ENCODE assay signal across 31 mouse cellular contexts in the genomic region with DNA sequence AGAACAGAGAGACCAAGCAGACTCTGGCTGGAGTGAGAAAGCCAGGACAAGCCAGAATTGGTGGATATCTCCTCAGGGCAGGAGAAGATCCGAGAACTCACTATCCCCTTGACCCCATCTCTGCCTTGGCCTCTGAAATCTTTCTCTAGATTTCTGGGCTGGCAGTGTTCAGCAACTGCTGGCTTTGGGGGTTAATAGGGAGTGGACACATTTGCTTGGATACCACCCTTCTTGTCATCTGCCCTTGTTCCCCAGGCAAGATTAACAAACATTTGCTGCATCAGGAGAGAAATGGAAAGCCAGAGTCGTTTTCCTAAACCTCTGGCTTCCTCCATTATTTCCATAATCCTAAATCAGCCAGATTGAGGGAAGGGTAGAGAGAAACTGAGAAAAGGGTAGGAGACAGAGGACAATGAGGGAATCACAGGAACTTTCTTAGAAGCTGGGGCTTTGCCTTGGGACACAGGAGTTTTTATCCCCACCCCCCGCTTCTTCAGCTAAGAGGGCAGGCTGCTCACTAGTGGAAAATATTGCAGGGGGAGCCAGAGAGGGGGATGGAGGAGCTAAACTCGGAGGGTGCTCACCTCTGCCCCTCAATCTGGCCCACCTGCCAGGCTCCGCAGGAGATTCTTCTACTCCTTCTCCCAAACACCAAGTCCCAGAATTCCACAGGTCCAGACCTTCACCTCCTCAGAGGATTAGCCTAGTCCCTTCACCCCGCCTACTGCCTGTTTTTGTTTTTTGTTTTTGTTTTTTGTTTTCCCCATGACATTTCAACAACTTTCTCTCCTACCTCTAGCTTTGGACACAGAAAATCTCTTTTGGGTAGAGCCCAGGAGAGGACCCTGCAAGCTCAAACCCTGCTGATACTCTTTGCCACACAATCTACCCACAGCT. TPM values are rescaled to one million over a fixed set of nuclear protein-coding genes. Genes with fewer than 3 reads are reported as not detected.
DNase-seq lines count a peak whose midpoint lies in the region; ATAC-seq and TF ChIP-seq lines count a peak whose summit lies in the region.
"Had no signal": no experiment of that assay in that cellular context is flagged by ENCODE, and none has a peak within 500 bp of the region (broad histone marks: within the 10 kb centered on the region; RNA-seq: fewer than 3 reads in every experiment).

No protein-coding gene starts in this region.

- intact Hi-C loops in left cerebral cortex, postnatal 14 days (cut with DNase I): loop anchor here (5.0 to 10.0 kb wide), 3 partner anchors 147 to 1140 kb away; a partner anchor contains a TSS

- H3K4me2 ChIP-seq in midbrain, embryonic 14.5 days (ENCODE audit: low read length): no peak overlapping the region
- H3K4me2 ChIP-seq in hindbrain, embryonic 12.5 days (replicated peaks): peak overlapping the region; percentile 24
- peak overlapping the region; percentile 8 for H3K4me2 ChIP-seq in hindbrain, embryonic 15.5 days
- H3K4me2 ChIP-seq in limb, embryonic 14.5 days (replicated peaks; ENCODE audit: low read depth, low read length, severe bottlenecking): 0 out of 2 replicates have a peak overlapping the region, but pooled peaks have one; percentile 1
- H3K4me2 ChIP-seq: embryonic facial prominence, embryonic 12.5 days; forebrain, embryonic 12.5 days; liver, embryonic 12.5 days; midbrain, embryonic 12.5 days; neural tube, embryonic 13.5 days had no signal

- no peak overlapping the region for H3K27ac ChIP-seq in midbrain, embryonic 10.5 days (replicated peaks)
- no peak overlapping the region for H3K27ac ChIP-seq in midbrain, embryonic 14.5 days (replicated peaks; ENCODE audit: low read depth, low read length)
- peak overlapping the region; percentile 30; the same call in 1 of the 2 replicates for H3K27ac ChIP-seq in hindbrain, embryonic 12.5 days
- H3K27ac ChIP-seq in hindbrain, embryonic 15.5 days (replicated peaks): no peak overlapping the region
- no peak overlapping the region for H3K27ac ChIP-seq in limb, embryonic 14.5 days (replicated peaks; ENCODE audit: low read depth, low read length)
- H3K27ac ChIP-seq: embryonic facial prominence, embryonic 12.5 days; forebrain, embryonic 12.5 days; heart, adult 2 months; liver, embryonic 12.5 days; midbrain, embryonic 12.5 days; neural tube, embryonic 13.5 days had no signal

- H3K4me1 ChIP-seq in midbrain, embryonic 10.5 days: peaks cover 29% of the 10 kb centered on the region
- H3K4me1 ChIP-seq in midbrain, embryonic 14.5 days (ENCODE audit: control insufficient read depth, insufficient read depth, low read length): no peaks in the 10 kb centered on the region
- peaks cover 6% of the 10 kb centered on the region for H3K4me1 ChIP-seq in hindbrain, embryonic 12.5 days
- H3K4me1 ChIP-seq in hindbrain, embryonic 15.5 days (replicated peaks): peaks cover 13% of the 10 kb centered on the region
- peaks cover 22% of the 10 kb centered on the region for H3K4me1 ChIP-seq in limb, embryonic 14.5 days (ENCODE audit: control insufficient read depth, insufficient read depth, low read length)

- H3K9ac ChIP-seq in midbrain, embryonic 14.5 days (replicated peaks; ENCODE audit: low read length): no peak overlapping the region
- H3K9ac ChIP-seq in hindbrain, embryonic 12.5 days: no peak overlapping the region
- H3K9ac ChIP-seq in hindbrain, embryonic 15.5 days: no peak overlapping the region
- no peak overlapping the region for H3K9ac ChIP-seq in limb, embryonic 14.5 days (ENCODE audit: low read depth, low read length, severe bottlenecking)
- H3K9ac ChIP-seq: embryonic facial prominence, embryonic 12.5 days; forebrain, embryonic 12.5 days; liver, embryonic 12.5 days; midbrain, embryonic 12.5 days; neural tube, embryonic 13.5 days had no signal

- H3K4me3 ChIP-seq in midbrain, embryonic 10.5 days: no peak overlapping the region
- no peak overlapping the region for H3K4me3 ChIP-seq in midbrain, embryonic 14.5 days (replicated peaks; ENCODE audit: low read depth, low read length)
- H3K4me3 ChIP-seq in hindbrain, embryonic 12.5 days: peak overlapping the region; percentile 9
- H3K4me3 ChIP-seq in hindbrain, embryonic 15.5 days: peak overlapping the region; percentile 7; the same call in 1 of the 2 replicates
- no peak overlapping the region for H3K4me3 ChIP-seq in limb, embryonic 14.5 days (replicated peaks; ENCODE audit: low read length)
- H3K4me3 ChIP-seq: embryonic facial prominence, embryonic 12.5 days; forebrain, embryonic 12.5 days; heart, adult 2 months; liver, embryonic 12.5 days; midbrain, embryonic 12.5 days; neural tube, embryonic 13.5 days had no signal

- no peaks in the 10 kb centered on the region for H3K36me3 ChIP-seq in midbrain, embryonic 10.5 days
- H3K36me3 ChIP-seq in midbrain, embryonic 14.5 days (ENCODE audit: control insufficient read depth, insufficient read depth, low read length): no peaks in the 10 kb centered on the region
- no peaks in the 10 kb centered on the region for H3K36me3 ChIP-seq in hindbrain, embryonic 12.5 days
- no peaks in the 10 kb centered on the region for H3K36me3 ChIP-seq in hindbrain, embryonic 15.5 days
- no peaks in the 10 kb centered on the region for H3K36me3 ChIP-seq in limb, embryonic 14.5 days (ENCODE audit: control insufficient read depth, insufficient read depth, low read length)
- H3K36me3 ChIP-seq: embryonic facial prominence, embryonic 12.5 days; forebrain, embryonic 12.5 days; liver, embryonic 12.5 days; midbrain, embryonic 12.5 days; neural tube, embryonic 13.5 days had no signal

- peak; percentile 38 for DNase-seq in midbrain, embryonic 10.5 days (ENCODE audit: low spot score)
- DNase-seq in midbrain, embryonic 14.5 days: no peak
- DNase-seq in limb, embryonic 14.5 days (ENCODE audit: low spot score): no peak
- no peak for DNase-seq in left cerebral cortex, postnatal 14 days (ENCODE audit: low spot score in 2 of 2)
- DNase-seq in T-cell, adult 2 months (ENCODE audit: low spot score): no peak
- DNase-seq: adrenal gland, postnatal 10 days; cerebellum, adult 18-20 months; gastrocnemius, postnatal 36 days; heart, adult 2 months; kidney, adult 18-20 months; lung, adult 18-20 months; lung, postnatal 10 days; thymus, postnatal 36 days had no signal

- no peak for TF ChIP-seq POLR2A in limb, embryonic 14.5 days (IDR thresholded peaks at IDR 0.05; ENCODE audit: borderline replicate concordance, extremely low read depth, insufficient read depth, insufficient read length)

- peaks cover 100% of the 10 kb centered on the region for H3K27me3 ChIP-seq in midbrain, embryonic 10.5 days (ENCODE audit: low read depth, poor library complexity, severe bottlenecking)
- peaks cover 96% of the 10 kb centered on the region for H3K27me3 ChIP-seq in midbrain, embryonic 14.5 days (ENCODE audit: control insufficient read depth, insufficient read depth, low read length)
- H3K27me3 ChIP-seq in hindbrain, embryonic 12.5 days: peaks cover 95% of the 10 kb centered on the region
- peaks cover 76% of the 10 kb centered on the region for H3K27me3 ChIP-seq in hindbrain, embryonic 15.5 days
- H3K27me3 ChIP-seq in limb, embryonic 14.5 days (ENCODE audit: control insufficient read depth, insufficient read depth, low read length): peaks cover 86% of the 10 kb centered on the region

- ATAC-seq in midbrain, embryonic 14.5 days (ENCODE audit: low FRiP score, low TSS enrichment): no peak
- ATAC-seq in hindbrain, embryonic 12.5 days (ENCODE audit: low FRiP score): no peak
- no peak for ATAC-seq in hindbrain, embryonic 15.5 days (ENCODE audit: low FRiP score, low read depth)
- no peak for ATAC-seq in limb, embryonic 14.5 days (ENCODE audit: low FRiP score, low read depth)
- ATAC-seq: activated CD4-positive, CD25-positive, alpha-beta regulatory T cell, adult 4 months; inflammation-experienced regulatory T-cells, adult 6 months; liver, embryonic 12.5 days had no signal

- WGBS in midbrain, embryonic 10.5 days: 0% methylated on average over 6 of the region's 6 CpGs
- under 1% methylated on average over 6 of the region's 6 CpGs for WGBS in midbrain, embryonic 14.5 days
- WGBS in hindbrain, embryonic 12.5 days: under 1% methylated on average over 6 of the region's 6 CpGs
- WGBS in hindbrain, embryonic 15.5 days: 3% methylated on average over 6 of the region's 6 CpGs
- 15% methylated on average over 6 of the region's 6 CpGs for WGBS in limb, embryonic 14.5 days

- no peaks in the 10 kb centered on the region for H3K9me3 ChIP-seq in midbrain, embryonic 10.5 days (replicated peaks)
- no peaks in the 10 kb centered on the region for H3K9me3 ChIP-seq in midbrain, embryonic 14.5 days (ENCODE audit: control insufficient read depth, low read length)
- H3K9me3 ChIP-seq in hindbrain, embryonic 12.5 days (replicated peaks): no peaks in the 10 kb centered on the region
- no peaks in the 10 kb centered on the region for H3K9me3 ChIP-seq in hindbrain, embryonic 15.5 days
- no peaks in the 10 kb centered on the region for H3K9me3 ChIP-seq in limb, embryonic 14.5 days (ENCODE audit: control insufficient read depth, low read length)
- H3K9me3 ChIP-seq: embryonic facial prominence, embryonic 12.5 days; forebrain, embryonic 12.5 days; liver, embryonic 12.5 days; midbrain, embryonic 12.5 days; neural tube, embryonic 13.5 days had no signal

RNA-seq across cellular contexts. Expression of a gene that starts 1.4 kb away (rescaled TPM):
- 0.15 and 0.29 TPM in 2 replicates for polyA plus RNA-seq in midbrain, embryonic 10.5 days (2016; fragmentation: Nextera tagmentation; extraction: Ambion mirVana)
- polyA plus RNA-seq in midbrain, embryonic 14.5 days (2014; fragmentation: Nextera tagmentation; extraction: Ambion mirVana): 1.3 and 1.5 TPM in 2 replicates
- polyA plus RNA-seq in hindbrain, embryonic 12.5 days (2016; fragmentation: Nextera tagmentation; extraction: Ambion mirVana): 11.5 and 12.6 TPM in 2 replicates
- 2.7 and 3.8 TPM in 2 replicates for polyA plus RNA-seq in hindbrain, embryonic 15.5 days (2015; fragmentation: Nextera tagmentation; extraction: Ambion mirVana)
- polyA plus RNA-seq in limb, embryonic 14.5 days (2012; rRNA removed): 0.64 and 0.93 TPM in 2 replicates
- 0.18 and 0.44 TPM in 2 replicates for polyA plus RNA-seq in limb, embryonic 14.5 days (2014; fragmentation: Nextera tagmentation; extraction: Ambion mirVana)
- not detected for total RNA-seq in left cerebral cortex, postnatal 14 days (2021)
- total RNA-seq: adrenal gland, postnatal 10 days; gastrocnemius, adult 18-20 months; gastrocnemius, postnatal 36 days; heart, adult 2 months; heart, postnatal 25 days; left cerebral cortex, adult 18-20 months; left cerebral cortex, postnatal 36 days; MEL had no signal
- polyA plus RNA-seq: activated CD4-positive, CD25-positive, alpha-beta regulatory T cell, adult 4 months; C2C12; forebrain, embryonic 12.5 days; heart, adult 2 months; heart, embryonic 14.5 days; inflammation-experienced regulatory T-cells, adult 6 months; kidney, embryonic 16.5 days; spleen, adult 2 months had no signal

RNA-seq across cellular contexts. Expression of a gene that starts 51.2 kb away (rescaled TPM):
- not detected in 2 replicates for polyA plus RNA-seq in midbrain, embryonic 10.5 days (2016; fragmentation: Nextera tagmentation; extraction: Ambion mirVana)
- polyA plus RNA-seq in midbrain, embryonic 14.5 days (2014; fragmentation: Nextera tagmentation; extraction: Ambion mirVana): not detected in 2 replicates
- polyA plus RNA-seq in hindbrain, embryonic 12.5 days (2016; fragmentation: Nextera tagmentation; extraction: Ambion mirVana): not detected in 2 replicates
- polyA plus RNA-seq in hindbrain, embryonic 15.5 days (2015; fragmentation: Nextera tagmentation; extraction: Ambion mirVana): 0.07 TPM in 1 of 2 replicates, not detected in the other
- polyA plus RNA-seq in limb, embryonic 14.5 days (2012; rRNA removed): 26.0 and 37.6 TPM in 2 replicates
- 16.0 and 24.1 TPM in 2 replicates for polyA plus RNA-seq in limb, embryonic 14.5 days (2014; fragmentation: Nextera tagmentation; extraction: Ambion mirVana)
- total RNA-seq in left cerebral cortex, postnatal 14 days (2021): not detected
- total RNA-seq: adrenal gland, postnatal 10 days; heart, adult 2 months; heart, postnatal 25 days; left cerebral cortex, adult 18-20 months; left cerebral cortex, postnatal 36 days; MEL had no signal
- polyA plus RNA-seq: activated CD4-positive, CD25-positive, alpha-beta regulatory T cell, adult 4 months; embryonic facial prominence, embryonic 12.5 days; forebrain, embryonic 12.5 days; heart, adult 2 months; heart, embryonic 14.5 days; inflammation-experienced regulatory T-cells, adult 6 months; liver, embryonic 12.5 days; midbrain, embryonic 12.5 days; spleen, adult 2 months had no signal

Comparison
In these comparisons a context has a peak if more than half of its experiments do, and no peak if none do; other contexts are left out.
1. H3K4me3 ChIP-seq: peak in hindbrain, embryonic 12.5 days (single experiment) and hindbrain, embryonic 15.5 days (single experiment); none in midbrain, embryonic 10.5 days (single experiment), midbrain, embryonic 14.5 days (single experiment) and limb, embryonic 14.5 days (single experiment).
2. RNA of a gene that starts 51.2 kb away (polyA plus RNA-seq): 16.0 to 37.6 TPM in limb, embryonic 14.5 days; not detected in midbrain, embryonic 10.5 days, not detected in midbrain, embryonic 14.5 days, not detected in hindbrain, embryonic 12.5 days and 0.07 TPM in hindbrain, embryonic 15.5 days; every median in the first group is over 10 times any median in the second.